Mouse (Mus musculus): ENCODE measurements around the gene Gm17606.
"Not testable (repeated sequence)": the region's sequence is repeated elsewhere in the genome, so short reads cannot be mapped to it uniquely, and the experiment has no call there.

The Gm17606 gene

DNA sequence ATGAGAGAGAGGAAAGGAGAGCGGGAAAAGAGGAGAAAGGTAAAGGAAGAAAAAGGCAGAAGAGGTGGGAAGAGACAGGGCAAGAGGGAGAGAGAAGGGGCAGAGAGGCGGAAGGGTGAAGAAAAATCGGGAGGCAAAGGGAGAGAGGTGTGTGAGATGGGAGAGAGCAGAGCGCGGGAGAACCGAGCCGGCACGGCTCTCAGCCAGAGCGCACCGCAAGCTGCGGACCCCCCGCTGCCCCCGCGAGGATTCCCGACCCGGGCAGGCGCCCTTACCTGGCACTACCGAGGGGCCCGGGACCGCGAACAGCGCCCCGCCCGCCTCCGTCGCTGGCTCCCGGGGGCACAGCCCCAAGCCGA is at the start of gene Gm17606:
Gm17606 (plus strand) TSS at position 7 of the 359 bp plus-strand sequence.
- DNase-seq = no peak

- DNase-seq = no peak
Measured at GRCm38 (mm10) chr14:54591056-54591455, 49.7 kb upstream of the Gm17606 start.

DNA sequence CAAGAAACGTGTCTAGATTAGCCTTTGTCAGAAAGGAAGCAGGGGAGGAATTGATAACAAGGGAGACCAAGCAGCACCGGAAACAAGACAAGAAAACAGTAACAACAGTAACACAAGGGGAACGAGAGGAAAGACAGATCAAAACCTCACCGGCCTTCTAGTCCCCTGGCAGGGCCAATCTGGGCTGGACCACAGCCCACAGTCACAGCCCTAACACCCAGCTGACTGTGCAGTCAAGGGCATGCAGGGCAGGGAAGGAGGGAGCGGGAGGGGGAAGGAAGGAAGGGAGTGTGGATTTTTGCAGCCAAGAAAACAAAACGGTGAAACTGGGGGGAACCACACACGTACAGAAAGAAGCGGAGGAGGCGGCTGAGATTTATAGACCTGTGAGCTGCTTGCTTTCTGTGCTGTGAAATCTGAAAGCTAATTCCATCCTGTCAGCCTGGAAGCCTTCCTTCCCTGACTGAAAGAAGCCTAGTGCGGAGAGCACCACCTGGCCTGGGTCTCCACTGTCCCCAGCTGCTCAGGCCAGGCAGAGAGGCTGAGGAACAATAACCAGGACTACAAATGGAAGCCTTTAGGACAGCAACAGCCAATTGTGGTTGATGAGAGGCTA is 48.3 kb upstream of the Gm17606 start:
- no peak for DNase-seq

GRCm38 (mm10) chr14:54594055-54594454 is 46.7 kb upstream of the Gm17606 start:
- no peak for DNase-seq

- no peak for DNase-seq
Measured at GRCm38 (mm10) chr14:54594631-54595414, 45.9 kb upstream of the Gm17606 start.

GRCm38 (mm10) chr14:54597084-54597483 is 43.7 kb upstream of the Gm17606 start:
- DNase-seq = no peak

DNA sequence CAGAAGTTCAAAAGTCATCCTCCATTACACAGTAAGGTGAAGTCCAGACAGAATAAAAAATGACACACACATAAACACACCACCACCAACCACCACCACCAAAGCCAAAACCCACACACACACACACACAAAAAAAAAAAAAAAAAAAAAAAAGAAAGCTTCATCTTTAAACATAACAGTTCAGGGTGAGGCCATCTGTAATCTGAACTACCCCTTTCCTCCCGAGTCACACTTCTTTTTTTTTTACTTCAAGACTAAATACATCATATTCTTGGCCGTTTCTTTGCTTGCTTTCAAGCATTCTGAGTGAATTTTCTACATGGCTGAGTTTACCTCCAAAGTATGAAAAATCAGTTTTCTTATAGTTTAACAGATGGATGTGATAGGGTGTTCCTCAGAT is 39.2 kb upstream of the Gm17606 start:
- no peak for DNase-seq

GRCm38 (mm10) chr14:54602613-54603012 is 38.1 kb upstream of the Gm17606 start:
- DNase-seq = no peak

GRCm38 (mm10) chr14:54603038-54603654 is 37.6 kb upstream of the Gm17606 start:
- peak; percentile 96 for DNase-seq

DNA sequence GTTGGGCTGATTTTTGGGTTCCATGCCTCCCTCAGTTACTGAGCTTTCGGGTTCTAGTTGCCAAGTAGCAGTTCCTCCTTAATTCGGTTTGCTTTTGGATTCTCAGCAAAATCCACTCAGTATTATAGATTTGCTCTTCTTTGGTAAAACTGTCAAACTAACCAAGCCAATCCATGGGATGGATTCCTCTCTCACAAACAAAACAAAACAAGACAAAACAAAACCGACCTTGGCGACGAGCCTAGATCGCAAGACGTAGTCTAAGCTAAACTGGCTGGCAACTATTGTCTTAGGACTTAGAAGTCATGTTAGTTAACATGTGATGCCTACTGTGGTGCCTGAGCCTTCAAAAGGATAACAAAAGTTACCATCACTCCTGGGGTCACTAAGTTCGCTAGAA is 37.1 kb upstream of the Gm17606 start:
- no peak for DNase-seq

DNA sequence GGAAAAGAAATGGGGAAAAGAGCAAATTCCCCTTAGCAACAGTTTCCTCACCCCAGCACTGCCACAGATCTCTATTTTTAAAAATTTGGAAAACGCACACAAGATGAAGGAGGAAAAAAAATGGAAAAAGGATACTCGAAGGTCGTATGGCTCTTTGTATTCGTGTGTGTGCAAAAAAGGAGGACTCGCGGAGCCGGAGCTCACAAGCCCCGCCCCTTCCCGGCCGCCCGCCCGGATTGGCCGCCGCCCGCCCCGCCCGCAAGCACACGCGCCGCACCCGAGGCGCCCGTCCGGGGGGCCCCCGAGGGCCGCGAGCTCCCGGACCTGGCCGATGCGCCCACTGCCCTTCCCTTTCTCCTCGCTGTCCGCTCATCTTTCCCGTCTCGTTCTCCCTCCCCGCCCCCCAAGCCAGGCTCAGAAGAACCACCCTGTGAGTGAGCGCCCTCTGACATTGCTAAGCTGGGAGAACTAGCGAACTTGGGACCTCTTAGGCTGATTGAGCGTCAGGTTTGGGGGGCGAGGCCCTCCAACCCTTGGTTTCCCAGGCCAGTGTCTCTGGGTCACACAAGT is 34.9 kb upstream of the Gm17606 start, which contains the start of gene 4931414P19Rik:
4931414P19Rik (minus strand) TSS at position 242 of the 570 bp plus-strand sequence.
- peak; percentile 87 for DNase-seq

DNA sequence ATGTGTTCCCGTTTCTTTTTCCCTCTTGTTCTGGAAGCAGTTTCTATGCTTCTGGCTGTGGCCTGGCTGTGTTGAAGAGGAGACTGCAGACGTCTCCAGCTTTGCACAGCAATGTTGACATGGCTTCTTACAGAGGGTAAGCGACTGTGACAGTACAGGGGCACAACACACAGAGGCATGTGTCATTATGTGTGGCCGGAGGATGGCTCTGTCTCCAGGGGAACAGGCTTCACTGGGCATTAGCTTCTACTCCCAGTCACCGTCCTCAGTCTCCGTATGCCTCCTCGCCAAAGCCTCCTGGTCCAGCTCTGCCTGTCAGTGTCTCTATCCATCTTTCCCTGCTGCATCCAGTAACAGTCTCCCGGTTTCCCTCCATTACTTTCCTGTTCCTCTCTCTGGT is 33.5 kb upstream of the Gm17606 start:
- no peak for DNase-seq

DNA sequence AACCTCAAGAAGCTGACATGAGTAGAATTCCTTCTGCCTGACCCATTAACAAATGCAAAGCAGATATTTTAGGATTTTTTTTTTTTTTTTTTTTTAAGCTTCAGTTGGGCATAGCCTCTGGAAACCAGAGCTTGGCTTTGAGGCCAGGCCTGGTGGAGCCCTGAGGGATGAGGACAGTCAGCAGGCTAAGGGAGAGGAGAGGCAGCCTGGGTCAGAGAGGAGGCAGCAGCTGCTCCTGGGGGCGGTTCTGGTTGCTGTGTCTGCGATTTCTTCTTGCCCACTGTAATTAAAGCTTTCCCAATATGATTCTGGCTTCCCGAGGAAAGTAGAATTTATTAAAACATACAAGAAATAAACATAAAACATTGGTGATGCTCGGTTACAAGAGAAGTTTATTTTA is 31.5 kb upstream of the Gm17606 start:
- DNase-seq = no peak

- DNase-seq = peak; percentile 49
Measured at GRCm38 (mm10) chr14:54609962-54610361, 30.8 kb upstream of the Gm17606 start.

DNA sequence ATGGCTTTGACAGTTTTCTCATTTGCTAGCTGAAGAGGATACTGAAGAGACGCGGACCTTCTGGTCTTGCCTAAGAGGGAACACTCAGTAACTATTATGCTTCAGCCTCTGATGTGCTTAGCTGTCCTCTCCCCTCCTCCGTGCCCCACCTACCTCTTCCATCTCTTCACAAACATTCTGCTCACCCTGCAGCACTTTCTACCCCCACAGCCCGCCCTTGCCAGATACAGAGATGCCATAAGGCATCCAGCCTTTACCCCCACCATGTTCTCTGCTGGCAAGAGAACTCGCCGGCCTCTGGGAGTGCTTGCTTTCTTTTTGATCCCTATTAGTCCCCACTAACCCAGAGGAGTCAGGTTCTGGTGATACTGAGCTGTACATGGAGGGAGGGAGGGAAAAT is 30.1 kb upstream of the Gm17606 start:
- no peak for DNase-seq

DNA sequence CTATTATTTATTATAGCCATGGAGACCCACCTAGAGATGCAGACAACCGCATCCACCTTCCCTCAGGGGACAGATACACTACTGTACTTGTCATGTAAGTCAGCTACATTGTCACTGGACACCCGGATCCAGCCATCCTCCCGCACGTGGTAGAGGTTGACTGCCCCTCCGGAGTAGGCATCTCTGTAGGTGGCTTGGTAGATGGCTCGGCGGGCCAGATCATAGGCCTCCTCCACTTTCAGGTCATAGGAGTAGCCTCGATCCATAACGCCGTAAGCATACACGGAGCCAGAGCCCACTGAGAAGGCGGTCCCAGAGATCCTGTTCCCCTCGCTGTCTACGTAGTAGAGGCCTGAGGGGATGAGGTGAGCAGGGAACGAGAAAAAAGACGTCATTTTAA is 26.6 kb upstream of the Gm17606 start:
- DNase-seq = not testable (repeated sequence)

DNA sequence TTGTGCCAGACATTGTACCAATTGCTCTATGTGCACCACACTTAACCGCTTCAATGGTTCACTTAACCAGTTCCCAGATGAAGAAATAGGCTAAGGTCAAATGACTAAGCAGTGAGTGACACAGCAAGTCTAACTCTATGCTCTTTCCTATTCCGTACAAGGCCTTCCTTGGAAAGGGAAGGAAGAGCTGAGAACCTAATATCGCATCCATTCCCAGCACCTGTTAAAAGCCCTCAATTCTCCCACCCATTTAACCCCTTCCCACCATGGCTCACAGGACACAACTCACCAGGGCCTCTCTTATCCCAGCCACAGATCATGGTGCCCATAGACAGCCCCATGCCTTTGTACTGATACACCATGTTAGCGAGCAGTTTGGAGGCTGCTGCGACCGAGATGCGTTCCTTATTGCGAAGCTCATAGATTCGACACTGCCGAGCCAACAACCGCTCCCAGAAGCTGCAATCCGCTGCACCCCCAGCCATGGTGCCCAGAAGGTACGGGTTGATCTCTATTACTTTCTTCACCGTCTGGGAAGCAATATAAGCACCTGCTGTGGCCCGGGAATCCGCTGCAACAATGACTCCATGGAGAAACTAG is 24.4 kb upstream of the Gm17606 start:
- no peak for DNase-seq

- DNase-seq = no peak
Measured at GRCm38 (mm10) chr14:54617152-54617896, 23.4 kb upstream of the Gm17606 start.

DNA sequence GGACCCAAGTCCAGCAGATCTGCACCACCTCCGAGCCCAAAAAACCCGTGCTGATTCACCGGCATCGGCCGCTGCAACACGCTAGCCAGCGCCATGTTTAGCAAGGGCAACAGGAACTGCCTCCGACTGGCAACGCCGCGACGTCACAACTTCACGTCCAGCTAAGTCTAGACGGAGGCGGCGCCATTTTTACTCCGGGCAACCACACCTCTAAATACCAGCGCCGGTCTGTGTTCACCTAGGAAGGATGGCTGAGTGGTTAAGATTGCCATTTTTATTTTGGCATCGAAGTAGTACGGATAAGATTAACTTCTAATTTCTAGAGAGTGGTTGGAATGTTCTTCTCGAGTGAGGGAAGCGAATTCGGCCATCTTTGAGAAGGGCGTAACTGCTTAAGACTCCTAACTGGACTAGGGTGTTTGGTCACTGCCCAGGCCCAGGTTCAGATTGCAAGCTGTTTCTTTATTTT is 22.8 kb upstream of the Gm17606 start, which contains the start of gene Psmb5:
Psmb5 (minus strand) TSS at position 126 of the 469 bp plus-strand sequence.
- DNase-seq = peak; percentile 89

- DNase-seq = no peak
Measured at GRCm38 (mm10) chr14:54621133-54621532, 19.6 kb upstream of the Gm17606 start, which contains the start of gene Psmb11. TSS of gene Psmb11 (plus strand) at chr14:54621433.

GRCm38 (mm10) chr14:54623334-54623733 is 17.4 kb upstream of the Gm17606 start:
- no peak for DNase-seq

- DNase-seq = no peak
Measured at GRCm38 (mm10) chr14:54624976-54625375, 15.8 kb upstream of the Gm17606 start.
